Mouse (Mus musculus) thymus, postnatal 0 days (tissue): ENCODE measurements around the gene Sh3rf3. TPM values are rescaled to one million over a fixed set of nuclear protein-coding genes. Genes with fewer than 3 reads are reported as not detected.

Source experiments
- DNase-seq: peaks from one replicate; pipeline ENCODE4 v3.0.0-alpha.2; 2015; ENCODE audit warnings: low spot score
- polyA plus RNA-seq: library from polyadenylated mRNA; unstranded; fragments of >200 nt; fragmentation: Nextera tagmentation; extraction: Ambion mirVana; gene quantifications from 2 replicates; pipeline ENCODE4 v1.2.1, GENCODE M21; 2015

The Sh3rf3 gene
- polyA plus RNA-seq, 1 experiment from 2014 or later: 2.0 TPM

DNA sequence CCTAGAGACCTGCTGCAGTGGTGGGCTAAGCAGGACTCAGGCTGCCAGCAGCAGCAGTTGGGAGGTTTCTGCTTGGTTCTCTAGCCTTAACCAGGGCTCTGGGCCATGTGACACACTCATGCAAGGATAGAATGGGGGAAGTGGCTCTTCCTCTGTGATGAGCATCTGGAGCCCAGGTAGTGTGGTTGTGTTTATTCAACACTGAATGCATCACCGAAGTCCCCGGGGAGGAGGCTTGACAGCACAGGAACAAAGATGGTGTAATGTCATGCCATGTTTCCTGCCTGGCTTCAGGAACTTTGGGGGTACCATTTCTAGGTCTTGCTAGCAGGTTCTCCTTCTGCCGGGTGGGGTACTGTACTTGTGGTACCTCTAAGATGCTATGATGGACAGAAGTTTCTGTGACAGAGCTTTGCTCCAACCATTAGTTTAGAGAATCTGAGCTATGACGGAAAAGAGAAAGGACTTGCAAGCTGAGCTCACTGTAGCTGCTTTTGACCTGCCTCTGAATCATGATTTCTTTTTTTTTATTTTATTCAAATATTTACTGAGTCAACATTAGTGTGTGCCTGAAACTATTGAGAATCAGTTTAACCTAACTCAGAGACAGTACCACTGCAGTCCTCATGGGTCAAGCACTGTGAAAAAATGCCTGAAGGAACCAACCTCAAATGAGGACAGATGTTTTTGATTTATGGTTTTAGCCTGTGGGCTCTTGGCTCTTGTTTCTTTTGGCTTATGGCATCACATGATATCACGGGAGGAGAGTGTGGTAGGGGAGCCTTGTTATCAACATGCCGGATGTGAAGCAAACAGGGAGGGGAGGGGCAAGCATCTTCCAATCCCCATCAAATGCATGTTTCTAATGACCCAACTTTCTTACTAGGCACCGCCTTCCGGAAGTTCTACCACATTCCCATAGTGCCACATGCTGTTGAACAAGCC is 102.4 kb downstream of the Sh3rf3 start:
- DNase-seq: no peak

DNA sequence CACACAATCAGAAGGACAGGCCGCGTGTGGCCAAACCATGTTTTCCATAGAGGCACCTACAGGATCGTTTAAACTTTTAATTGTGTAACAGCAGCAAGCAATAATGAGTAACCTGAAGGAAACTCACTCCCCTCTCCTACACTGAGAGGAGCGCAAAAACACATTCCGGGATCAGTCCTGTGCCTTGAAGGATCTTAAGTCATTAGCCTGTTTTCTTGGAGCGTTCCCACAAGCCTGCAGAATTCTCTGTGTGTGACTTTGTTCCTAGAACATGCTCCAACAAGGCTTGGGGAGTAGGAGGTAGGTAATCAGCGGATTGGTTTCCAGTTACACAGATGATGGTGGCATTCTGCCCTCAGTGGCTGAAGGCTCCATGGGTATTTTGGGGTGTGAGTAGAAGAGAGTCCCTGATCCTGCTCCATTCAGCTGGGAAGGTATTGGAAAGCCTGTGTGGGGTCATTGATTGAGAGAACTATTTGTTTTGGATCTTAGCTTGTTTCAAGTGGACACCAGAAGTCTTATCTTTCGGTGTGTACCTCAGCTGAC is 108.6 kb downstream of the Sh3rf3 start:
- DNase-seq: no peak

DNA sequence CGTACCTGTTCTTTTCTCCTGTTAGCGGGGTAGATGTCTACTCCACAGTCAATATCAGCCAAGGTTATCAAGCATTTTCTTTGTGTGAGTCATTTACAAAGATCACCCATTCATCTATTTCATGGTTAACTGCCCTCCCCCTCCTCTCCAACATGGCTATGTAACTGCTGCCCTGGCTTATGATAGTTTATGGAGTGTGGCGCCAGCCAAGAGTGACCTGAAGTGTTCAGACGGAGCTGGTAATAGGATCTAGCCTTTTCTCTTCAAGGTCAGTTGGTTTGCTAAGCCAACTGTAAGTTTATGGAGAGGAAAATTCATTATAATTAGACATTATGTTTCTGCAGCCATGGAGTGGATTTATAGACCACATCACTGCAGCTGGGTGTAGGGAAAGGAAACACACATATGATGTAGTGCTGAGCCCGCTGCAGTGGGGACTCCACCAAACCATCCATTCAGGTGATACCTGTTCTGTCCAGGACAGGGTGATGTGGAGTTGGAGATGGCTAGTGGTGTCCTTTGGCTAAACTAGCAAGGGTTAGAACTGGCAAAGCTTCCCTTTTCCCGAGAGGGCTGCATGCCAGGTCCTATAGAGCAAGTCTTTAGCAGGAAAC is 109.2 kb downstream of the Sh3rf3 start:
- no peak for DNase-seq

DNA sequence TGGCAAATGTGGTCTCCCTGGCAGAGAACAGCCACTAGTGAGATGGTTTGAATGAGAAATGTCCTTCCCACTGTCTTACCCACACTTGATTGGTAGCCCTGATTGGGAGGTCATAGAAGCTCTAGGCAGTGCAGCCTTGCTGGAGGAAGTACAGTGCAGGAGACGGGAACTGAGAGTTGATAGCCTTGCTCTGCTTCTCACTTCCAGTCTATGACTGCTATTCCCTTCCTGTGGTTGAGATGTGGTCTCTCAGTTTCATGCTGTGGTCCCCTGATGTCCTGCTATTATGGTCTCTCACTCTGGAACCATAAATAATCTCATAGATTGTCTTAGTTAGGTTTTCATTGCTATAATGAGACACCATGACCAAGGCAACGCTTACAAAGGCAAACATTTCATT is 109.8 kb downstream of the Sh3rf3 start:
- DNase-seq: no peak

DNA sequence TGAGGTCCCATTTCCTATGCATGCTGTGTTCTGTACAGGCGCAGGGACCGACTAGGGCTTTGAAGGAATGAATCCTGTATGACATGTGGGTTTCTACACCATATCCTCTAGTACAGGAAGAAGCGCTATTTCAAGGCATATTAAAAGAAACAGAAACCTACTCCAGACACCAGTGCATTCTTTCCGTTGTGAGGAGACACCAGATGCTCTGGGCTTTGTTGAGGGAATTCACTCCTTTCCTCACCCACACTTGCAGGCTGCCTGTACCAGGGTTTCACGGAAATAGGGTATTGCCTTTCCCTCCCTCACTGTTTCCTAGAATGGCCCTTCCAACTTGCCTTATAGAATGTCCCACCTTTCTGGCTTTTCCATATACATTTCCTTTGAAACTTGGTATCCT is 113.4 kb downstream of the Sh3rf3 start:
- DNase-seq: no peak

DNA sequence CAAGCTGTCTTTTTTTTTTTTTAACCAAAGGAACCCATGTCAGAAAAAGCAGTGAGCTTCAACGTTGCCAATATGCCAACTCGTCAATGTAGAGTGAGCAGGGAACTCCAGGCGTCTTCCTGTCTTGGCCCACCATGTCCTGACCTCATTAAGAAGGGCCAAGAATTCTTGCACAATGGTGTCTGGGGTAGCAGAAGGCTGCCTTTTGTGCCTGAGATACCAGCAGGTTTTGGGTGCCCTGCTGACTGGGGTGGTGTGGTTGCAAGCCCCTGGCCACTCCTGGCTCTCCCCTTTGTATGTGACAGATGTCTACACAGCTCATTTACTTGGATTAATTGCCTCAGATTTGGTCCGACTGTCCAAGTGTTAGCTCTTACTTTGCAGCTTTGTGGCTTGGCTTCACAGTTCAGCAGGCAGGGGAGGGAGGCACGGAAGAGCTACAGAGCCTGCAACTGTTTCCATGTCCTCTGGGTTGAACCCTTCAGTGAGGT is 115.8 kb downstream of the Sh3rf3 start:
- no peak for DNase-seq

DNA sequence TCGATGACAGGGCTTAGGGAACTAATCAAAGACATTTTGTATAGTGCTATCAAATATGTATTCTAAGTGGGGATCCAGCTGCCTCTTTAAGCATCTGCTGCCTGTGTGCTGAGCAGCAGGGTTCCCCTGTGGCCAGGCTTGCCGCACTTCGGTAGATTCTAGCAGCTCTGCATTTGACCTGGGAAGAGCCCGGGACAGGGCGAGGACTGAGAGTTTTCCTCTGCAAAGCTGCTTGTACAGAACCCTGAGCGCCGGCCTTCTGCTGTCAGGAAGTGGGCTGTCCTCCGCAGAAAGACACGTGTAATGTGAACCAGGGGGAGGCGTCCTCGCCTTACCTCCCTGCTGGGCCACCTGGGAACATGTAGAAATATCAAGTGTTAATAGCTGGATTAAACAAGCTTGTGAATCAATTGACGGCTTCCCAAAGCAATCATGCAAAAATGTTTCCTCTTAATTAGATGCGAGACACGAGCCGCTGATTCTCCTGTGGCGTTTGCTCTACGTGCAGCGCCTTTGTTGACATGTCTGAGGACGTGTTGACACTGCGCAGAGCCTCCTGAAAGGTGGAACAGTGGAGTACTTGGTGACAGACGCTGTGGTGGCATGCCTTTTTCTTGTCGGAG is 119.1 kb downstream of the Sh3rf3 start:
- DNase-seq: no peak

DNA sequence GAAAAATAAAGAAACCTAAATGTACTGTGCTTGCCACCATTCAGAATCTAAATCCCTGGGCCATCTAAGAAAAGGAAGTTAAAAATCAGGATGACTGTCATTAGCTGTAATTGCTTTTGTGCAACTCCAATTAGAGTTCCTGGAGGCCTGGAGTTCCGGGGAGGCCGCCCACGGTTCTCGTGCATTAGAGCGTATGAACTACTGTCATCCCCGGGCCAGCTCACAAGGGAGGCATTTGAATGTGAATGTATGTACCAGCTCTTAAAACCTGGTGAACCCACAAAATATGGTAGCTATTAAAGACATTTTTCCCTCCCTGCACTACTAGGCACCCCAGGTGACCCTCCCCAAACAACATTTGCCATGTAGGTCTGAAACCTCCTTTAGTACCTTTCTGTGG is 122.4 kb downstream of the Sh3rf3 start:
- no peak for DNase-seq

DNA sequence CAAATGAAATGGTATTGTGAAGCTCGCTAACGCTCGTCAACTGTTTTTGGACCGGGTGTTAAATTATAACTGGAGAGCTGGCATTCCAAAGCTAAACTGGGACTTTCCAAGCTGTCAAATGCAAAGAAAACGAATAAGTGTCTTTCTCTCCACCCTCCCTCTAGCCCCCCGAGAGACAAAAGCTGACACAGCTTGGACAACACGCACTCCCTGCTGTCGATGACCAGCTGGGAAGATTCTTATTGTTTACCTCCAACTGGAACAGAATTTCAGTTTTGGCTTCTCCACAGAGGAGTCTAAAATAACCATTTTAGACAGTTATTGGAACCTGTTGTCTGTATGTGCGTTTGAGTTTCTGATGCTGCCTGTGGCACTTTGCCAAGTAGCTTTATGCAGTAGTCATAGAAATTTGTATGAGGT is 123.3 kb downstream of the Sh3rf3 start:
- no peak for DNase-seq

DNA sequence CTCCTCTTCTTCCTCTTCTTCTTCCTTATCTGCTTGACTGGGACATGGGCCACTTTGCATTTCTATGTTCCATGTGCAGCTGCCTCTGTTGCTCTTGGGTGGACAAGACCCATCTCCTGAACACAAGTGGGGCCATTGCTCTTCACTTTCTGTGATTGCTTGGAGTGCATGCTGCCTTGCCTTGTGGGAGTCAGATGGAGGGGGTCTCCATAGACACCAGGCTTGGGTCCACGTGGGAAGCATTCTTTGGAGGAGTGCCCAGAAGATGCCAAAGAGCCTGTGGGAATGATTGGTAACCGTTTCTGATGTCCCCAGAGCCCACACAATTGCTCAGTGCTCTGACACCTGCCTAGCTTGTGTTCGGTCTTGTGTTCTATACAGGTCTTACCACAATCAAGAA is 124.4 kb downstream of the Sh3rf3 start:
- no peak for DNase-seq

DNA sequence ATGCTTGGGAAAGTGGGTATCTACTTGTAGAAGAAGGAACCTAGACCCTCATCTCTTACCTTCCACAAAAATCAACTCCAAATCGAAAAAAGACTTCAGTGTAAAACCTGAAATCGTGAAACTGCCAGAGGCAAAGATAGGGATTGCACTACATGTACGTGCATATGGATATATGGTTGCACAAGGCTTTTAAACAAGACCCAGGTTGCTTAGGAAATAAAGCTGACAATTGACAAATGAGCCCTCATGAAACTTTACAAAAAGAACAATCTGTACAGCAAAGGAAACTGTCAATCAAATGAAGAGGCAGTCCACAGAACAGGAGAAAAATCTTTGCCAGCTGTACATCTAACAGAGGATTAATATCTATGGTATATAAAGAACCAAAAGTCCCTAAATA is 129.7 kb downstream of the Sh3rf3 start:
- no peak for DNase-seq

DNA sequence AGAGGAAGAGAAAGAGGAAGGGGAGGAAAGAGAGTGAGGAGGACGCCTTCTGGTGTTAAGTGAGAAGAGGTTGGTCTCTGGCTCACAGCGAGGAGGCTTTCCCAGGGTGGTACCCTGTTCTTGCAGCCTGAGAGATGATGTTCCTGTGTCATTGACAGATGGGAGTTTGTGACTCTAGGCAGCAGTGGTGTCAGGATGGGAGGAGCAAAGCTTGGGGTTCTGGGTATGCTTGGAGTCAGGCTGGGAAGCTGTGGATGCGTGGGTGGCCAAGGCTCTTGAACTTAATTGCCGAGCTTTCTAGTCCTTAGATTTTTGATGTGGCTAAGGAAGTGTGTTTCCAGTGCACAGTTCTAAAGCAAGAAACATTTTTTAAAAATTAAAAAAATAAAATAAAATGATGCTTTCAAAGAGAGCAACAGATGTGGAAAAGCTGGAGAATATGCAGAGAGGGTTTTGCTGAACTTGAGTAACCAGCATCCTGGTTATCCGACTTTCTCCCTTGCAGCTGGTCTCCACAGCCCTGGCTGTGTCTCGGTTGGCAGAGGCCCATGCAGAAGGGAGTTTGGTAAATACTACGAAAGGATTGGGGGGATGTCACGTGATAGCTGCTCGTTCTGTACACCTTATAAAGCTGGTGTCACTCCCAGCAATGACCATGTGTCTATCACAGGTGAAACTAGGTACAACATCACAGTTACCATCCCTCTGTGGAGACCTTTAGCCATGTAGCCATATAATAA is 130.7 kb downstream of the Sh3rf3 start:
- DNase-seq: no peak

DNA sequence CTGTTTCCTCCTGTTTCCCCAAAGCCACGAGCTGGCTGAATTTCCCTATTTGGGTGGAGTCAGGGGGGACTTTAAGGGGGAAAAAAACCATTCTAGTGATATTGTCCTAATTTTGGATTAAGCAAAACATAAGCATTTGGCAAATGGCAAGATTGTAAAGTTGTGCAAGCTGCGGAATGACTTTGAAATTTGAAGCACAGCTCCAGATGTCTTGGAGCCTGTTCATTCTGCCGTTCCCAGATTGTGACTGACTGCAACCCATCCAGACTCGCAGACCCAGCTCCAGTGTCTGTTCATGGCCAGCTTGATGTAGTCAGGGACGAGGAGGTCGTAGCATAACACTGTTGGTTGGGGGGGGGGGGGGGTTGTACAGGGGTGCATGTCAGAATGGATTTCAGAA is 131.8 kb downstream of the Sh3rf3 start:
- no peak for DNase-seq

DNA sequence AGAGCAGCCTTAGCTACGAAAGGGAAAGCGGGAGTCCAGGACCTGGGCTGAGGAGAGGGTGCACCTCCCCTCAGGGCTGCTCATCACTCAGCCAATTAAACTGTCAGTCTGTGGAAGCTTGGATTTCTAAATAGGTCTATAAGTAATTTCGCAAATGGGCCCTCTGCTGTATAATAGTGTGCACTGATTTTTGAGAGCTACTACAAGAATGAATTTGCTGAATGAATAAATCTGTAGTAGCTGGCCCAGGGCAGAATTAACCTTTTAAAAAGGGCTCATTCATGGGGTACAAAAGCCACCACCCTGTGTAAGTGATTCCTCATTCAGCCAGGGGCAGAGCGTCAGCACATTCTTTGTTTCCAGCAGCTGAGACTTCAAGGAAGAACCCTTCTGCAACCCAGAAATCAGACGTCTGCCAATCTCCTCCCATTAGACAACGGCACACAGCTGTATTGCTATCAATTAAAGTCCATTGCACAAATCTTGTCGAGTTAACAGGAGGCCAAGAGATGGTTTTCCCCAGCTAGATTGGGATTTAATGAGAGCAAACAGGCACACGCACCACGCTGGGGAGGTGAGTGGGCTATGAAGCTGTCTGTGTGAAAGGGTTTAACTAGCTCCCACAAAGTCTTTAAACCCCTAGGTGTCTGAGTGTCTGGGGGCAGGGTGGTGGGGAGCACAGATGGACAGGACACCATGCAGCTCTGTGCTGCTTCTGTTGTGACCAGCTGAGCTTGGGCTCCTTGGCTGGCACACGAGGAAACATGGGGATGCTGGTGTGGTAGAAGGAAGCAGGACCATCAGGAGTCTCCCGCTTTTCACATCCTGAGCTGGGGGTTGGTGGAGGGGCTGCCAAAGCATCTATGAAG is 136.8 kb downstream of the Sh3rf3 start:
- no peak for DNase-seq

DNA sequence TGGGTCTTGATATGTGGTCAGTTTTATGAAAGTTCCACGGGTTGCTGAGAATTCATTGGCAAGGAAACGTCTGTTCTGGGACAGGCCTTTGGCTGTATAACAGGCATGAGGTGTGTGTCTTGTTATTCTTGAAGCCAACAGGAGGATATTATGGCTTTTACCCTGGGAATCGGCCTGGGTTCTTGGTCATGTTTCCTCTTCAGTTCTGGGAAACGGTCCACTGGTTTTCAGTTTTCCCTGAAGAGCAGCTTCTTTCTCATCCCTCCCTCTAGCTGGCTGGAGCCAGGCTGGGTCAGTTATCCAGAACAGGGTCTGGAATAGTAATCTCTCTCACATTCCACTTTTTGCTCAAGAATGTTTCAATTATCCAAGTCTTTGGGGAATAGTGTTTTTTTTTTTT is 147.0 kb downstream of the Sh3rf3 start:
- no peak for DNase-seq

DNA sequence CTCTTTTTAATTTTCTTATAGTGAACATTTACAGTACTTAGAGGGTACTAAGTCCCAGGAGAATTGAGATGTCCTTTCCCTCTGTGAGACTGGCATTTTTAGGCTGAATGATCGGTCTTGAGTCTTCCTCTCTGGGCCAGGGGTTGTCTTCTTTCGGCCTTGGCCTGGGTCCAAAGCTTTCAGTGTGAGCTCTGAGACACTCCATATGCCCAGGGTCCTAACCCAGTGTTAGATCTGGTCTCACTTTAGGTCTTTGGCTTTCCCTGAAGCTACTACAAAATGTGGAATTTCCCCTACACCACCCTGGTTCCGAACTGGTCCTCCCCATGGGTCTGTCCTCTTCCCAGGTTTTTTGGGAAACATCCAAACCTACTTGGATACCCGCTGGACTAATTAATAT is 155.1 kb downstream of the Sh3rf3 start:
- no peak for DNase-seq

DNA sequence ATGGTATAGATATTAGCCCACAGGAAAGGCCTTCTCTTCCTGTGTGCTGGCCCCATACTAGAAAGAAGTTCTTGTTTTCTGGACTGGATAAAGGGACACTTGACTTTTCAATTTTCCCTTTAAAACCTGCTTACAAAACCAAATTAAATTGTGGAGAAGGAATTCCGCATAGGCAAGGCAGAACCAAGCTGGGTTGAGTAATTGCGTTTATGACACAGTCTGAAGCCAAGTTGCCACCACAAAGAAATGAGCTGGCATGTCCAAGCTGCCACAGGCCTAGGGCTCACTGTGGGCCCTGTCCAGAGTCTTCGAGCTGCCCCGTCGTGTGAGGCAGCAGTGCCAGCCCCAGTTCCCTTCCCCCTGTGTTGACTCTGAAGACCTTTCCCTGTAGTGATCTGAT is 156.2 kb downstream of the Sh3rf3 start:
- DNase-seq: no peak

DNA sequence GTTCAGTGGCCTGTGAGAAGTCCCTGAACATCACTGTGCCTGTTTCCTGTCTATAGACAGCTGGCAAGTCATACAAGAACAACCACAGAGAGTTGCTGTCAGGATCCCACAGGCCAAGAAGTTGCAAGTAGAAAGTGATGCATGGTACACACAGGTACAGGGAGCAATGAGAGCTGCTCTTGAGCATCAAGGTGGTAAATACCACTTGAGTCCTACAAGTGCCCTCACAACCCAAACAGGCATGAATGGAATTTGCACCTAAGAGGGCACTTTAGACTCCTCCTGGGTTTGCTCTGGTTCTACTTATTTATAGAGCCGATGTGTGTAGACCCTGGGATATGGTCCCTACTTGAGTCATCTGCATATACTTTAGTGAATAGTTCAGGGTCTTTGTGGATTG is 159.0 kb downstream of the Sh3rf3 start:
- DNase-seq: no peak

DNA sequence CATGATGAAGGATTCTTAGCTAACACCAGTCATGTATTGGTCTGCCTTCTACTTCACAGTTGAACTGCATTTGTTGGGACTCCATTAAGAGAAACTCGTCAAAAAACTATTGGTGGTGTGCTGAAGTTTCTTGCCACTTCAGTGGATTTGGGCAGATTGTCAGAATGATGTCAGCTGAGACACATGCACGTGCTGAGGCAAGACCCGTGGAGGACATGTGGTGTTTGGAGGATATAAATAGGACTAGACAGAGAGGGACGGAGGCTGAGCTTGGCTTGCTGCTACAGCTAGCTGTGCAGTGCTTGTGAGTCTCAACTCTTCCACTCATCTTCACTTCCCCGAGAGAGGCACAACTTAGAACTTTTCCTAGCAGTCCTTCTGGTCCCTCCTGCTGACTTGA is 161.0 kb downstream of the Sh3rf3 start:
- DNase-seq: no peak

DNA sequence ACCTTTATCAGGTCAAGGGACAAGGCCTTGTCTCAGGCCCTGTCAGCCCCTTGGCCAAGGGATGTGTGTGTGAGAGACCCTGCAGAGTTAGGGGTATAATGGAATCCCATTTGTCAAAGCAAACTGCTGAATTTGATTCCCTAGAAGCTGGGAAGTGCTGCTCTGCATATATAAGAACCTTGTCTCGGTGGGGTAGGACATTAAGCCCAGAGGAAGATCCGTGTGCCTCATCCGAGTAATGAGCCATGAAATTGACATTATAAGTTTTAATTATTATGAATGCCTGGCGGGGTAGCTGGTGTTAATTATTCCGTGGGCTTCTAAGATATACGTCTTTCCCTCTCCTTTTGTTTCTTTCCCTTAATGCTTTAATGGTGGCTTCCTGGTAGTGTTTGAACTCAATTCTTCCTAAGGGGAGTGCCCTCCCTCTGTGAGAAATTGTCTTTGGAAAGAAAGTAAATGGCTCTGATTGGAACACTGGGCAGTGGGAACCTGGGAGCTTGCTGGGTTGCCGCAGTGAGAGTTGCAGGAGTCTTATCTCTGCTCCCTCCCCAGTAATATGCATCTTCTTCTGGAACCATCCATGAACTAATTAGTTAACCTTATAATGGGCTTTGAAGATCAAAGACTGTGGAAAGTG is 166.3 kb downstream of the Sh3rf3 start:
- DNase-seq: no peak
